Mouse (Mus musculus) bone marrow macrophage, adult 2 months (primary cell): ENCODE measurements around the gene BC030499.

Source experiments
- CTCF ChIP-seq: IDR thresholded peaks from 2 replicates; pipeline ENCODE4 v1.5.1; 2012; ENCODE audit warnings: low read depth, mild to moderate bottlenecking, low read length, moderate library complexity
- POLR2A ChIP-seq: IDR thresholded peaks from 2 replicates; pipeline ENCODE4 v1.6.1; 2012; ENCODE audit warnings: mild to moderate bottlenecking, low read depth, low read length, borderline replicate concordance

DNA sequence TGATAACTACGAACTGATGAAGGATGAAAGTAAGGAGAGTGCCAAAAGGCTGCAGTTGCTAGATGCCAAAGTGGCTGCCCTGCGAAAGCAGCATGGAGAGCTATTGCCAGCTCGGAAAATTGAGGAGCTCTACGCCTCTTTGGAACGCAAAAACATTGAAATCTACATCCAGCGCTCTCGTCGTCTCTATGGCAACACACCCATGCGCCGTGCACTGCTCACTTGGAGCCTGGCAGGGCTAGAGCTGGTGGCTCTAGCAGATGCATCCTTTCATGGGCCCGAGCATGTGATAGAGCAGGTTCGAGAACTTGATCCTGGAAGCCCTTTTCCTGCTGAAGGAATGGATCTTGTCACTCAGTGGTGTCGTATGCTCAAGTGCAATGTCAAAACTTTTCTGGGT is 18.7 kb upstream of the BC030499 start:
- TF ChIP-seq POLR2A (no peak), CTCF (no peak)
